Mouse (Mus musculus): ENCODE measurements around the gene Ppm1g. TPM values are rescaled to one million over a fixed set of nuclear protein-coding genes. Genes with fewer than 3 reads are reported as not detected.

The Ppm1g gene
- 131 and 133 TPM in 2 replicates for polyA plus RNA-seq (2015; fragmentation: Nextera tagmentation; extraction: Ambion mirVana)

DNA sequence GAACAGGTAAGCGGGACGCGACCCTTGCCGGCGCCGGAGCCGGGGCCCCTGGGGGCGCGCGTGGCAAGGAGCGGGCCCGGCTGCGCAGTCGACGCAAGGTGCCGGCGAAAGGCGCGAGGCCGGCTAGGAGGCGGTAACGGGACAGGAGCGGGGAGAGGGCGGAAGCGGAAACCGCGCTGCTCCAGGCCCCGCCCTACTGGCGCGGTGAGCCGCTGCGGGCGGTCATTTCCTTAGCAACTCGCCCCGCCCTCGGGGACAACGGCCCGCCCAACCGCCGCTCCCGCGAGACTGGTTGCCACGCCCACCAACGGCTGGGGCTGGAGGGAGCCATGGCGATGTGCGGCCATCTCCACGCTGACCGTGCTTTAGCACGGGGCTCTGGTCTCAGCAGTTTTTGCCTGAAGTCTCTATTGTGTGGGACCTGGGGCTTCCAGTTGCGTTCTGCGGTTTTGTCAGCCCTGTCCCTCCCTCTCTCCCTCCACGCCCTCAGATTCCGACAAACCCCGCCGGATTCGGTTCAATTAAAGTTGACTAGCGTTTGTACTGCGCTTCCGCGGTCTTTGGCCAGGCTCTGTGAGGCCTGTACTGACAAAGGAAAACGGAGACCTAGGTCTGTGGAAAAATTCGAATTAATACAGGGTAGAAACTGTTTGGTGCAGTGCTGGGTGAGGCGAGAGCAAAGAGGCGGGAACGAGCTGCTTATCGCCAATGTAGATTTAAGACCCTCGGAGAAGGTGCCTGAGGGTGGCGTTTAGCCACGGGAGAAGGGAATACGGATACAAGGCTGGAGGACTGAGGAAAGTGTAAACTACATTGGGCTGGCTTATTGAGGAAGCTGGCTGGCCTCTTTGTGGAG lies at the start of gene Ppm1g:
Gene Ppm1g, minus strand, starts transcription at position 240 of the 856 bp plus-strand sequence.
- H3K9me3 ChIP-seq: no peaks in the 10 kb centered on the region
- peak within 1 kb of the TSS; percentile 76 for H3K4me2 ChIP-seq (replicated peaks)
- under 1% methylated on average over 70 of the region's 70 CpGs for WGBS
- peak within 1 kb of the TSS; percentile 99 for H3K4me3 ChIP-seq
- no peaks in the 10 kb centered on the region for H3K27me3 ChIP-seq
- peaks cover 9% of the 10 kb centered on the region for H3K4me1 ChIP-seq
- peak; percentile 96 for ATAC-seq (ENCODE audit: low FRiP score, low read depth)
- H3K36me3 ChIP-seq: no peaks in the 10 kb centered on the region
- H3K27ac ChIP-seq: peak within 1 kb of the TSS; percentile 92
- peak within 1 kb of the TSS; percentile 94 for H3K9ac ChIP-seq

DNA sequence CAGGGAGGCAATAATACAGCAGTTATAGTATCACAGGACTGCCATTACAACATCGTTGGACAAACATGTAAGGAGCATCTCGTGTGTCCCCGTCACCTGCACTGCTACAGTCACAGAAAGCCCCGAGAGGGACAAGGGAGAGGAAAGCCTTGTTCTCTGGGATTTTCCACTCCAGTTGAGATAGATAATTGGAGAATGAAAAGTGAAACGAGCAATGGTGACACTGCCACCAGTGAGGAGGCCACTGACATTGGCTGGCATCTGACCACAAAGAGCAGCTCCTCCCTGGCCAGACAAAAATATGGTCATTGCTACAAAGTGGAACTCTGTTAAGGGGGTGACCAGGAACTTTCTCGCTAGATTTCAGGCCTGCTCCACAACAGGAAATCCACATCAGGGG lies 47.2 kb upstream of the Ppm1g start:
- H3K4me1 ChIP-seq: no peaks in the 10 kb centered on the region
- H3K4me2 ChIP-seq (replicated peaks): no peak overlapping the region
- WGBS: 87% methylated on average over 6 of the region's 6 CpGs
- no peaks in the 10 kb centered on the region for H3K27me3 ChIP-seq
- no peak overlapping the region for H3K9ac ChIP-seq
- H3K9me3 ChIP-seq: no peaks in the 10 kb centered on the region
- H3K4me3 ChIP-seq: no peak overlapping the region
- H3K36me3 ChIP-seq: peaks cover 95% of the 10 kb centered on the region
- no peak for ATAC-seq (ENCODE audit: low FRiP score, low read depth)
- no peak overlapping the region for H3K27ac ChIP-seq

DNA sequence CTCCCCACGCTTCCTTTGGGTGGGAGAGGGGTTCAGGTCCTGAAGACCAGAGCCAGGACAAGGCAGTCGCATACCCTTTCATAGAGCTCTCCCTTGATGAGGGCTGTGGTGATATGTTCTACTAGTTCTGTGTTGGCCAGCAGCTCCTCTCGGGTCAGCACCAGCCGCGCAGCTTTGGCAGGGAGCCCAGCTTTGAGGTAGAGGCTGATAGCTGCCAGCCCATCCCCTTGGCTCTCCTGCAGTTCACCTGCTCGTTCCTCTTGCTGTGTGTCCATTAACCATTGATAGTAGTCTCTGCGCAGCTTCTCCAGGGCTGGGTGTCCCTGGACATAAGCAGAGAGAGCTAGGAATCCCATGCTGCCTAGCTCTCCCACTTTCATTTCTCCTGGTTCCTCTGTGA lies 45.6 kb upstream of the Ppm1g start:
- WGBS: 86% methylated on average over 7 of the region's 7 CpGs
- no peaks in the 10 kb centered on the region for H3K4me1 ChIP-seq
- no peaks in the 10 kb centered on the region for H3K27me3 ChIP-seq
- H3K27ac ChIP-seq: no peak overlapping the region
- H3K36me3 ChIP-seq: peaks cover 96% of the 10 kb centered on the region
- ATAC-seq (ENCODE audit: low FRiP score, low read depth): no peak
- no peaks in the 10 kb centered on the region for H3K9me3 ChIP-seq
- H3K4me3 ChIP-seq: no peak overlapping the region
- H3K4me2 ChIP-seq (replicated peaks): no peak overlapping the region
- no peak overlapping the region for H3K9ac ChIP-seq

DNA sequence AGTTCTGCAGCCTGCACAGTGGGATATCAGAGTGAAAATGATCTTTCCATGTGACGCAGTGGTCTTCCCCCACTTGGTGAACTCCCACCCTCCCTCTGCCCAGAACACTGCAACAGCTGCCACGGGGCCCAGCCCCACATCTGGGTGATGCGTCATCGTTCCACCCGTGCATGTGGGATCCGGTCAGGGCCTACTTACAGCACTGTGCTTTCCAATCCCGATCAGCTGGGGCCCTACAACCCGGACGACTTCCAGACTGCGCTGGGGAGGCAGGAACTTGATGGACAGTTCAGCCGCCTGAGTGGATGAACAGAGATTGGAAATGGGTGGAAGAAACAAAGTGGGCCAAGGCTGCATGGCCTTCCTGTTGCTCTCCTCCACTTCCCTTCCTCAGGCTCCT lies 37.1 kb upstream of the Ppm1g start:
- no peak overlapping the region for H3K4me3 ChIP-seq
- no peak overlapping the region for H3K4me2 ChIP-seq (replicated peaks)
- no peak overlapping the region for H3K9ac ChIP-seq
- 77% methylated on average over 11 of the region's 11 CpGs for WGBS
- H3K36me3 ChIP-seq: peaks cover 93% of the 10 kb centered on the region
- no peak overlapping the region for H3K27ac ChIP-seq
- no peaks in the 10 kb centered on the region for H3K27me3 ChIP-seq
- H3K4me1 ChIP-seq: peaks cover 12% of the 10 kb centered on the region
- ATAC-seq (ENCODE audit: low FRiP score, low read depth): 0 out of 2 replicates have a peak, but pooled peaks have one; percentile 34
- H3K9me3 ChIP-seq: no peaks in the 10 kb centered on the region

DNA sequence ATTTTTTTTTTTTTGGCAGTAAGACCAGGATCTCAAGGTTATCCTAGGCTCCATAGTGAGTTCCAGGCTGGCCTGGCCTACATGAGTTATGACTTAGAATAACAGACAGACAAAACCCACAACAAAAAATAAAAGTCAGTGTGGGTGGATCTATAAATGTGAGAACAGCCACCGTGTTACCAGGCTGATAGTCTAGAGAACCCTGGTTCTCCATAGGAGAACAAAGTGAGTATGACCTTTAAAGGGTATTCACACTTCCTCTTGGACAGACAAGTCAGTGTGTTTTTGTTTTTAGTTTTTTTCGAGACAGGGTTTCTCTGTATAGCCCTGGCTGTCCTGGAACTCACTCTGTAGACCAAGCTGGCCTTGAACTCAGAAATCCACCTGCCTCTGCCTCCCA lies 35.5 kb upstream of the Ppm1g start:
- no peak for ATAC-seq (ENCODE audit: low FRiP score, low read depth)
- 87% methylated on average over 2 of the region's 2 CpGs for WGBS
- Histone ChIP-seq H3K4me3 (no peak overlapping the region), H3K27me3 (no peaks in the 10 kb centered on the region), H3K36me3 (peaks cover 92% of the 10 kb centered on the region), H3K9me3 (no peaks in the 10 kb centered on the region), H3K4me2 (replicated peaks) (no peak overlapping the region), H3K27ac (no peak overlapping the region), H3K9ac (no peak overlapping the region), H3K4me1 (peaks cover 29% of the 10 kb centered on the region)

DNA sequence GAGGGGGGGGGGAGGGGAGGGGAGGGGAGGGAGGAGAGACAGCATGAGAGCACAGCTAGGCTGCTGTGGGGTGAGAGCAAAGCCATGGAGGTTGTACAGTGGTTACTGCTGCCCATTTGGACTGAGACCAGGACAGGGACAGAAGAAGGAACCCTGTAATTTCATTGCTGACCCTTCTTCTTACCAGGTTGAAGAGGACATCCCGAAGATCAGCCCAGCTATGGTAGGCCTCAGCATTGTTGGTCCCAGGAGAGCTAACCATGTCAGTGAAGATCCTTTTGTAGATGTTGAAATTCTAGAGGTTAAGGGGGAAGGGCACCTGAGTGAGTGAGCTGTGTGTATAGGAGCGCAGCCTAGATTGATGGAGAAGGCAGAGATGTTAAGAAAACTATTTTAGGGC lies 34.9 kb upstream of the Ppm1g start:
- Histone ChIP-seq H3K27ac (no peak overlapping the region), H3K9me3 (no peaks in the 10 kb centered on the region), H3K27me3 (no peaks in the 10 kb centered on the region), H3K4me2 (replicated peaks) (no peak overlapping the region), H3K36me3 (peaks cover 92% of the 10 kb centered on the region), H3K4me1 (peaks cover 35% of the 10 kb centered on the region), H3K9ac (no peak overlapping the region), H3K4me3 (no peak overlapping the region)
- 98% methylated on average over 2 of the region's 2 CpGs for WGBS
- ATAC-seq (ENCODE audit: low FRiP score, low read depth): no peak

DNA sequence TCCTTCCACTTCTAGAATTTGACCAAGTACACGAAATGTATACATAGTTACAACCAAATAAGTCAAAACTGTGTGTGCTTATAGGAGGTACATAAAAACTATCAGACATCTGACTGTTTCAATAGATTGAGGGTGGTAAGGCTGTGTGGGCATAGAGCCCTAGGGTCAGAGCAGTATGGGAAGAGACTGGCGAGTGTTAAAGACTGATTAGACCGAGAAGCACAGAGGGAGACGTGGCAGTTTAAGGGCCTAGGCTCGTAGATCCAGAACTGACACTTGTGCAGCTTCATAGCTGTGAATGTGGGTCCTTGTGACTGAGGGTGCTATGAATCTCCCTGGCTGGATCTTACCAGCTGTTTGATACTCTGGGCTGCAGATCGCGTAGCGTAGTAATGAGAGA lies 34.4 kb upstream of the Ppm1g start:
- no peak overlapping the region for H3K9ac ChIP-seq
- no peak overlapping the region for H3K27ac ChIP-seq
- no peak for ATAC-seq (ENCODE audit: low FRiP score, low read depth)
- no peak overlapping the region for H3K4me2 ChIP-seq (replicated peaks)
- H3K4me3 ChIP-seq: no peak overlapping the region
- H3K27me3 ChIP-seq: no peaks in the 10 kb centered on the region
- no peaks in the 10 kb centered on the region for H3K9me3 ChIP-seq
- H3K4me1 ChIP-seq: peaks cover 38% of the 10 kb centered on the region
- H3K36me3 ChIP-seq: peaks cover 92% of the 10 kb centered on the region
- 85% methylated on average over 8 of the region's 8 CpGs for WGBS

DNA sequence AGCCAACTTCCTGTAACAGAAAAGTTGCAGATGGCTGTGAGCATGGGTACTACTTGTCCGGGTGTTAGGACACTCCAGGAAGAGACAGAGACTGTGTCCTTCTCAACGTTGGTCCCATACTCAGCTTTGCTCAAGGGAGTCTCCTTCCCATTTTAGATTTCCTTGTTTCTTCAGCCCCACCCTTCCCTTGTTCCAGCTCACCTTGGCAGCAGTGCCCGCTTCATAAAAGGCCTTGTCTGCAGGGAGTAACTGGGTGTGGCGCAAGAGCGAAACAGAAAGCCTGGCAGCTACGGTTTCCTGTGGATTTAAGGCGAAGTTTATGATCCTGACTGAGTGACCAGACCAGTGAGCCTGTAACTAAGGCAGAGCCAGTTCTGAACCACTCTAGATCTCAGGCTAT lies 34.0 kb upstream of the Ppm1g start:
- 80% methylated on average over 7 of the region's 7 CpGs for WGBS
- H3K27ac ChIP-seq: no peak overlapping the region

DNA sequence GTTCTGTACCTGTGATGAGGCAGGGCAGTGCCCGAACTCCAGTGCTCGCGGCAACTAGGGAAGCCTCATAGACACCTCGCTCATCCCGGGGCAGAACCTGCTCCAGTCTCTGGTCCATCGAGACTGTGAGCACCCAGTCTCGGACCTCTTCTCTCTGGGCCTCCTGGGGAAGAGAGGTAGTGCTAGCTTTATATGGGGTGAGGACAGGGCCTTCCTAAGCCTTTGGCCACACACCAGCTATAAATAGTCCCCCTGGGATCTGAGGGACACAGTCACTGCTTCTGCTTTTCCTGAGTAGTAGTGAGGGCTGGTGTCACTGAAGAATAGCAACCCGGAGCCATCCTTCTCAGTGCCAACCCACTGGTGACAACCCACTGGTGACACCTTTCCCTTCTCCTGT lies 33.3 kb upstream of the Ppm1g start:
- H3K36me3 ChIP-seq: peaks cover 92% of the 10 kb centered on the region
- H3K27me3 ChIP-seq: no peaks in the 10 kb centered on the region
- H3K4me2 ChIP-seq (replicated peaks): no peak overlapping the region
- H3K27ac ChIP-seq: peak overlapping the region; percentile 75; the same call in 1 of the 2 replicates
- 94% methylated on average over 8 of the region's 8 CpGs for WGBS
- no peak overlapping the region for H3K4me3 ChIP-seq
- no peaks in the 10 kb centered on the region for H3K9me3 ChIP-seq
- H3K4me1 ChIP-seq: peaks cover 38% of the 10 kb centered on the region
- no peak overlapping the region for H3K9ac ChIP-seq
- no peak for ATAC-seq (ENCODE audit: low FRiP score, low read depth)

More for the DNA sequence above, 34.0 kb upstream of the Ppm1g start:
- Histone ChIP-seq H3K27me3 (no peaks in the 10 kb centered on the region), H3K4me3 (no peak overlapping the region), H3K9ac (no peak overlapping the region), H3K9me3 (no peaks in the 10 kb centered on the region), H3K4me2 (replicated peaks) (no peak overlapping the region), H3K4me1 (peaks cover 38% of the 10 kb centered on the region), H3K36me3 (peaks cover 92% of the 10 kb centered on the region)
- no peak for ATAC-seq (ENCODE audit: low FRiP score, low read depth)

DNA sequence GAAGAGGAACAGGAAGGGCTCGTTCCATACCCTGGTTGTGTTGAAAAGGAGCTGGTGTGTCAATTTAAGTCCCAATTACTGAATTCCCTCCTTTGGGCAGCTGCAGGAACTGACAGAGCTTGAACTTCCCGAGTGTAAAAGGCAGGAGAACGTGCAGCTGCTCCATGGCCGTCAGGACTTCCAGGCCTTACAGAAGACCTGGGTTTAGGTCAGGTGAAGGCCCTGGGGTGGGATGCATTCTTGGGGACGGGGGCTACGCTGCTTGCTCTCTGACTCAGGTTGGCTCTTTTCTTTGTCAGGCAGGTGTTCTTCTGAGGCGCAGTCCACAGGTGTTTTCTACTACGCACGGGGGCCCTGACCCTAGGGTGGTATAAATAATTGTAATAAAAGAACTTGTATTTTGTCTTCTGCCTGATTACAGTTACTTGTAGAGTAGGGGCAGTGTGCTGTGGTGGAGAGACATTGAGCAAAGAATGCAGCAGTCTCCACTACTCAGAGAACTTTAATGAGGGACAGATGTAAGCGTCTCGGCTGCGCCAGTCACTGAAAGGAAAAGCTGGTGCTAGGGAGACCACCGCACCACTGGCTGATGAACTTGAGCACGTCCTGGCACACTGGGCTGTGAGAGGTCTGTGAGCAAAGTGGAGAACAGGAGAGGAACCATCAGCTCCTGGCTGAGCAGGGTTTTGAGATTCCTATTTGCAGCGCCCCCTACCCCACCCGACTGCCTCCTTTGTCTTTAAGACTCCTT lies 32.5 kb upstream of the Ppm1g start:
- Histone ChIP-seq H3K27ac (peak overlapping the region; percentile 75), H3K36me3 (peaks cover 93% of the 10 kb centered on the region), H3K4me2 (replicated peaks) (peak overlapping the region; percentile 66), H3K27me3 (no peaks in the 10 kb centered on the region), H3K9me3 (no peaks in the 10 kb centered on the region), H3K4me3 (0 out of 2 replicates have a peak overlapping the region, but pooled peaks have one; percentile 7), H3K9ac (no peak overlapping the region; the same call in 1 of the 2 replicates), H3K4me1 (peaks cover 38% of the 10 kb centered on the region)
- 0 out of 2 replicates have a peak, but pooled peaks have one; percentile 21 for ATAC-seq (ENCODE audit: low FRiP score, low read depth)
- 44% methylated on average over 16 of the region's 16 CpGs for WGBS

DNA sequence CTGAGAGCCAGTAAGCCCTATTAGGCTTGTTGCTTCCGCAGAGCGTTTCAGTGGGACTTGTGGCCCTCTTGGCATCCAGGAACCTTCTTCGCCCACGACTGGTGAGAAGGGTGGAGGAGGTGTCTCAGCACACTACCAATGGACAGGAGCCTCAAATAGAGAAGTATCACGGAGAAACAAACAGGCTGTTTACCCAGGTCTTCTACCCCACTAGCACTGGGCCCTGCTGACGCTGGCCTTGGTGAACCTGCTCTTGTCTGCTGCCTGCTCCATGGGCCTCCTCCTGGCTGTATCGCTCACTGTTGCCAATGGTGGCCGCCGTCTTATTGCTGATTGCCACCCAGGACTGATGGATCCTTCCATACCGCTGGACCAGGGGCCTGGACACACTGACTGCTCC lies 31.7 kb upstream of the Ppm1g start:
- Histone ChIP-seq H3K27ac (peak overlapping the region; percentile 75; the same call in 1 of the 2 replicates), H3K9me3 (no peaks in the 10 kb centered on the region), H3K4me2 (replicated peaks) (peak overlapping the region; percentile 66), H3K9ac (peak overlapping the region; percentile 65), H3K4me1 (peaks cover 38% of the 10 kb centered on the region), H3K27me3 (no peaks in the 10 kb centered on the region), H3K36me3 (peaks cover 93% of the 10 kb centered on the region), H3K4me3 (peak overlapping the region; percentile 44)
- WGBS: 45% methylated on average over 10 of the region's 10 CpGs
- ATAC-seq (ENCODE audit: low FRiP score, low read depth): no peak; the same call in 1 of the 2 replicates

DNA sequence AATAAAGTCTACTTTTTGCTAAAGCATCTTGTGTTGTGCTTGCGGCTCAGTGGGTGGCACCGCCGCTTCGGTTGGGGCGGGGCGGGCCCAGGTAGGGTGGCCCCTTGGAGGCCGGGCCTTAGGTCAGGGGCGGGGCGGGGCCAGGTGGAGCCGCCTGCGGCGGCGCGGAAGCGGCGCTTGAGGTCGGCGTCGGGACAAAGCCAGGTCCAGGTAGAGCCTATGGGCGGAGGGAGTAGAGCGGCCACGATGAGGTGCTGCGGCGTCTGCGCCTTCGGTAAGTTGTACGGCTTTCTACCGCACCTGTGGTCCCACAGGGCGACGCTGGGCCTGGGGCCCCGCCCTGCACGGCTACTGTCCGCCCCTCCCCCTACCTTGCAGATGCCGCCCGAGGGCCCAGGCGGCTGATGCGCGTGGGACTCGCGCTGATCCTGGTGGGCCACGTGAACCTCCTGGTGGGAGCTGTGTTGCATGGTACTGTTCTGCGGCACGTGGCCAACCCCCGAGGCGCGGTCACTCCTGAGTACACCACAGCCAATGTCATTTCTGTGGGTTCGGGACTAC lies 31.1 kb upstream of the Ppm1g start, which contains the start of gene Krtcap3:
Gene Krtcap3, plus strand, starts transcription at position 151 of the 561 bp plus-strand sequence.
- peak within 1 kb of the TSS; percentile 66 for H3K4me2 ChIP-seq (replicated peaks)
- peak within 1 kb of the TSS; percentile 44 for H3K4me3 ChIP-seq
- H3K9me3 ChIP-seq: no peaks in the 10 kb centered on the region
- peaks cover 38% of the 10 kb centered on the region for H3K4me1 ChIP-seq
- peak within 1 kb of the TSS; percentile 65 for H3K9ac ChIP-seq
- H3K27me3 ChIP-seq: no peaks in the 10 kb centered on the region
- WGBS: 6% methylated on average over 44 of the region's 47 CpGs
- ATAC-seq (ENCODE audit: low FRiP score, low read depth): peak; percentile 64
- peak within 1 kb of the TSS; percentile 75; the same call in 1 of the 2 replicates for H3K27ac ChIP-seq
- H3K36me3 ChIP-seq: peaks cover 95% of the 10 kb centered on the region
